In the genomic region with DNA sequence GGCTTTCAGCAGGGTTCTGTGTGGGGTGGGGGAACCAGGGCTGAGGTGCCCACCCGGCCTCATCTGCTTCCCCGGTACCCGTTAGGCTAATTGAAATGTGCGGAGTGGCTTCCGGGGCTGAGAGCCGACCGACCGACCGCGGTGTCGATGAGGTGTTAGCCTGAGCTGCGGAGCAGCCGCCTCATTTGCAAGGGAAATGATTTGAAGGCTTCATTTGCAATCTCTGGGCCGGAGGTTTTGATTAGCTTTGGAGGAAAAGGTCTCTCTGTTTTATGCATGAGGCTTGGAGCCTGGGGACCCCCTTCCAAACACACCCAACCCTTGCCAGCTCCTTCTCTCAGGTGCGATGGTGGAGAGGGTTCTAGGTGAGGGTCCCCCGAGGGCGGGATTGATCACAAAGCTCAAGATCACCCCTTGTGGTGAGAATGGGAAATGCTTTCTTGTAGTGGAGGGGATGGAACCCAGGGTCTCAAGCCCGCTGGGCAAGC, we compare ENCODE assay signal across 8 mouse cellular contexts.
DNase-seq lines count a peak whose midpoint lies in the region; ATAC-seq and TF ChIP-seq lines count a peak whose summit lies in the region.

No protein-coding gene starts in this region.

- no peak overlapping the region for H3K4me3 ChIP-seq in embryonic facial prominence, embryonic 15.5 days (replicated peaks)
- H3K4me3 ChIP-seq in hindbrain, embryonic 16.5 days (ENCODE audit: low read length): 0 out of 2 replicates have a peak overlapping the region, but pooled peaks have one; percentile 5
- H3K4me3 ChIP-seq in limb, embryonic 14.5 days (replicated peaks; ENCODE audit: low read length): no peak overlapping the region
- H3K4me3 ChIP-seq in neural tube, embryonic 13.5 days: peak overlapping the region; percentile 2; the same call in 1 of the 2 replicates

- 7% methylated on average over 18 of the region's 18 CpGs for WGBS in embryonic facial prominence, embryonic 15.5 days
- 2% methylated on average over 18 of the region's 18 CpGs for WGBS in hindbrain, embryonic 16.5 days
- WGBS in limb, embryonic 14.5 days: 3% methylated on average over 18 of the region's 18 CpGs
- WGBS in neural tube, embryonic 13.5 days: 2% methylated on average over 18 of the region's 18 CpGs

- H3K36me3 ChIP-seq in embryonic facial prominence, embryonic 15.5 days: no peaks in the 10 kb centered on the region
- no peaks in the 10 kb centered on the region for H3K36me3 ChIP-seq in hindbrain, embryonic 16.5 days (ENCODE audit: control insufficient read depth, insufficient read depth, low read length)
- H3K36me3 ChIP-seq in limb, embryonic 14.5 days (ENCODE audit: control insufficient read depth, insufficient read depth, low read length): no peaks in the 10 kb centered on the region
- H3K36me3 ChIP-seq in neural tube, embryonic 13.5 days: no peaks in the 10 kb centered on the region

- no peak for TF ChIP-seq POLR2A in limb, embryonic 14.5 days (IDR thresholded peaks at IDR 0.05; ENCODE audit: borderline replicate concordance, extremely low read depth, insufficient read depth, insufficient read length)

- H3K9ac ChIP-seq in embryonic facial prominence, embryonic 15.5 days: no peak overlapping the region
- H3K9ac ChIP-seq in hindbrain, embryonic 16.5 days (ENCODE audit: low read depth, low read length): peak overlapping the region; percentile 47
- no peak overlapping the region for H3K9ac ChIP-seq in limb, embryonic 14.5 days (ENCODE audit: low read depth, low read length, severe bottlenecking)
- H3K9ac ChIP-seq in neural tube, embryonic 13.5 days: peak overlapping the region; percentile 39; the same call in 1 of the 2 replicates

- no peak overlapping the region for H3K27ac ChIP-seq in embryonic facial prominence, embryonic 15.5 days (replicated peaks)
- H3K27ac ChIP-seq in hindbrain, embryonic 16.5 days (ENCODE audit: low read depth, low read length): no peak overlapping the region; the same call in 1 of the 2 replicates
- H3K27ac ChIP-seq in limb, embryonic 14.5 days (replicated peaks; ENCODE audit: low read depth, low read length): no peak overlapping the region
- H3K27ac ChIP-seq in neural tube, embryonic 13.5 days (replicated peaks): peak overlapping the region; percentile 68

- no peaks in the 10 kb centered on the region for H3K9me3 ChIP-seq in embryonic facial prominence, embryonic 15.5 days (replicated peaks)
- H3K9me3 ChIP-seq in hindbrain, embryonic 16.5 days (ENCODE audit: control insufficient read depth, low read length): no peaks in the 10 kb centered on the region
- 0 out of 2 replicates have a peak, but pooled peaks cover 3% of the 10 kb centered on the region for H3K9me3 ChIP-seq in limb, embryonic 14.5 days (ENCODE audit: control insufficient read depth, low read length)
- no peaks in the 10 kb centered on the region for H3K9me3 ChIP-seq in neural tube, embryonic 13.5 days

- H3K27me3 ChIP-seq in embryonic facial prominence, embryonic 15.5 days: peaks cover 17% of the 10 kb centered on the region
- H3K27me3 ChIP-seq in hindbrain, embryonic 16.5 days (replicated peaks; ENCODE audit: control insufficient read depth, insufficient read depth, low read length): no peaks in the 10 kb centered on the region
- peaks cover 22% of the 10 kb centered on the region for H3K27me3 ChIP-seq in limb, embryonic 14.5 days (ENCODE audit: control insufficient read depth, insufficient read depth, low read length)
- H3K27me3 ChIP-seq in neural tube, embryonic 13.5 days: peaks cover 7% of the 10 kb centered on the region; the same call in 1 of the 2 replicates

- H3K4me1 ChIP-seq in embryonic facial prominence, embryonic 15.5 days: 0 out of 2 replicates have a peak, but pooled peaks cover 10% of the 10 kb centered on the region
- H3K4me1 ChIP-seq in hindbrain, embryonic 16.5 days (ENCODE audit: control insufficient read depth, insufficient read depth, low read depth, low read length): peaks cover 6% of the 10 kb centered on the region
- no peaks in the 10 kb centered on the region for H3K4me1 ChIP-seq in limb, embryonic 14.5 days (ENCODE audit: control insufficient read depth, insufficient read depth, low read length)
- H3K4me1 ChIP-seq in neural tube, embryonic 13.5 days (replicated peaks): peaks cover 46% of the 10 kb centered on the region

- ATAC-seq in embryonic facial prominence, embryonic 15.5 days (ENCODE audit: insufficient number of reproducible peaks, low FRiP score, low TSS enrichment, low read depth): no peak
- no peak for ATAC-seq in hindbrain, embryonic 16.5 days
- ATAC-seq in limb, embryonic 14.5 days (ENCODE audit: low FRiP score, low read depth): no peak
- ATAC-seq in neural tube, embryonic 13.5 days (ENCODE audit: low read depth): peak; percentile 12; the same call in 1 of the 2 replicates

- peak overlapping the region; percentile 32; the same call in 1 of the 2 replicates for H3K4me2 ChIP-seq in embryonic facial prominence, embryonic 15.5 days (replicated peaks)
- H3K4me2 ChIP-seq in hindbrain, embryonic 16.5 days (ENCODE audit: low read length): peak overlapping the region; percentile 47
- 0 out of 2 replicates have a peak overlapping the region, but pooled peaks have one; percentile 8 for H3K4me2 ChIP-seq in limb, embryonic 14.5 days (replicated peaks; ENCODE audit: low read depth, low read length, severe bottlenecking)
- H3K4me2 ChIP-seq in neural tube, embryonic 13.5 days: peak overlapping the region; percentile 46

- DNase-seq in adrenal gland, postnatal 10 days: peak; percentile 50
- DNase-seq in adrenal gland, adult 2 months: no peak
- DNase-seq in NIH3T3 (ENCODE audit: low read depth): peak; percentile 29
- DNase-seq in limb, embryonic 14.5 days (ENCODE audit: low spot score): peak; percentile 73
- DNase-seq in right cerebral cortex, postnatal 25 days: no peak

Comparison
In these comparisons a context has a peak if more than half of its experiments do, and no peak if none do; other contexts are left out.
1. DNase-seq: peak in adrenal gland, postnatal 10 days (single experiment), NIH3T3 (single experiment) and limb, embryonic 14.5 days (single experiment); none in adrenal gland, adult 2 months (single experiment) and right cerebral cortex, postnatal 25 days (single experiment).
2. H3K4me3 ChIP-seq: peak in hindbrain, embryonic 16.5 days (single experiment) and neural tube, embryonic 13.5 days (single experiment); none in embryonic facial prominence, embryonic 15.5 days (single experiment) and limb, embryonic 14.5 days (single experiment).
3. H3K9ac ChIP-seq: peak in hindbrain, embryonic 16.5 days (single experiment) and neural tube, embryonic 13.5 days (single experiment); none in embryonic facial prominence, embryonic 15.5 days (single experiment) and limb, embryonic 14.5 days (single experiment).
4. Peak in every context shown above with its lines, with median percentiles within 50 percentile points of each other: H3K4me2 ChIP-seq.